Mouse (Mus musculus) C2C12 (cell line): ENCODE measurements around the gene Neu2.

Source experiments
- CEBPB ChIP-seq: IDR thresholded peaks from one replicate; pipeline ENCODE4 v1.6.1; 2011; ENCODE audit warnings: low read depth, mild to moderate bottlenecking, control low read depth, moderate library complexity
- CTCF ChIP-seq: IDR thresholded peaks from one replicate; pipeline ENCODE4 v1.5.1; 2011; ENCODE audit not compliant: control insufficient read depth, insufficient read depth, insufficient read length
- FOSL1 ChIP-seq: IDR thresholded peaks from one replicate; pipeline ENCODE4 v1.8.0; 2011; ENCODE audit warnings: mild to moderate bottlenecking, low read length; ENCODE audit not compliant: poor library complexity, insufficient read depth, severe bottlenecking
- MAX ChIP-seq: IDR thresholded peaks from one replicate; pipeline ENCODE4 v1.6.1; 2011; ENCODE audit warnings: mild to moderate bottlenecking, control low read depth
- MYOD1 ChIP-seq: IDR thresholded peaks from one replicate; pipeline ENCODE4 v1.6.1; 2011; ENCODE audit warnings: low read depth; ENCODE audit not compliant: control insufficient read depth, insufficient read length
- MYOG ChIP-seq: IDR thresholded peaks from one replicate; pipeline ENCODE4 v1.6.1; 2011; ENCODE audit not compliant: control insufficient read depth, insufficient read length; ENCODE audit errors: extremely low read depth
- USF1 ChIP-seq: IDR thresholded peaks from one replicate; pipeline ENCODE4 v1.6.1; 2011; ENCODE audit warnings: low read depth, mild to moderate bottlenecking, control low read depth, moderate library complexity

- TF ChIP-seq CTCF (no peak), MYOD1 (no peak), USF1 (no peak), MYOG (no peak), MAX (no peak), CEBPB (no peak), FOSL1 (no peak)
Observed at GRCm38 (mm10) chr1:87636716-87637117, 127.0 kb downstream of the Neu2 start.
